Mouse (Mus musculus) brain, embryonic 14.5 days (tissue): ENCODE measurements around the gene Lrrc26.

Source experiments
- CTCF ChIP-seq: fragments of 200-500 bp; IDR thresholded peaks from 2 replicates; pipeline ENCODE4 v1.5.1; 2012; ENCODE audit warnings: inconsistent platforms, mild to moderate bottlenecking, moderate library complexity, borderline replicate concordance; ENCODE audit not compliant: insufficient read depth, insufficient read length; ENCODE audit errors: extremely low read depth
- POLR2A ChIP-seq: fragments of 200-500 bp; IDR thresholded peaks from 2 replicates; pipeline ENCODE4 v1.6.1; 2012; ENCODE audit warnings: mild to moderate bottlenecking, inconsistent platforms, borderline replicate concordance; ENCODE audit not compliant: poor library complexity, insufficient read depth, insufficient read length, severe bottlenecking; ENCODE audit errors: extremely low read depth

GRCm38 (mm10) chr2:25266720-25267119 lies 23.0 kb upstream of the Lrrc26 start:
- TF ChIP-seq POLR2A, result no peak
- no peak for TF ChIP-seq CTCF
